Mouse (Mus musculus): ENCODE measurements around the gene Gm2a. TPM values are rescaled to one million over a fixed set of nuclear protein-coding genes. Genes with fewer than 3 reads are reported as not detected.
"Not testable (repeated sequence)": the region's sequence is repeated elsewhere in the genome, so short reads cannot be mapped to it uniquely, and the experiment has no call there.

Gm2a gene
- polyA plus RNA-seq, 2 experiments, result 12.2 to 34.6 TPM

DNA sequence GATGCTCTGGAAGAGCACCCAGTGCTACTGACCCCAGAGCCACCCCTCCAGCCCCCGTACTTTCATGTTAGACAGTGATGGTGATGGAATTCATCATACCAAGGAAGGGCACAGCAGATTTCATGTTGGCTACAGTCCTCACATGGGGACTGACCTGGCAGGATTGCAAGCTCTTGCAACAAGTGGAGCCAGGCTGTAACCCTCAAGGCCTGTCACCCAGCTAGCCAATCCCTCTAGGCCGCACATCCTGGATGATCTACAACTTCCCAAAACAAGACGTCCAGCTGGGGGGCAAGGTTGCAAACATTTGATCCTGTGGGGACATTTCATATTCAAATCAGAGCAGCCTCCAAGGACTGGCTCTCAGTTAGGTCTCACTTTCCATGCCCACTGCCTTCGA lies 13.3 kb upstream of the Gm2a start:
- H3K4me3 ChIP-seq (replicated peaks; ENCODE audit: low read length), result no peak overlapping the region
- no peaks in the 10 kb centered on the region for H3K27me3 ChIP-seq (ENCODE audit: control insufficient read depth, insufficient read depth, low read length)
- WGBS, result 68% methylated on average over 4 of the region's 4 CpGs
- no peak overlapping the region for H3K27ac ChIP-seq (replicated peaks; ENCODE audit: low read depth, low read length)
- no peaks in the 10 kb centered on the region for H3K9me3 ChIP-seq (ENCODE audit: control insufficient read depth, low read length)
- H3K4me1 ChIP-seq (ENCODE audit: control insufficient read depth, insufficient read depth, low read length), result no peaks in the 10 kb centered on the region
- TF ChIP-seq POLR2A (IDR thresholded peaks at IDR 0.05; ENCODE audit: borderline replicate concordance, extremely low read depth, insufficient read depth, insufficient read length), result no peak
- no peak overlapping the region for H3K4me2 ChIP-seq (replicated peaks; ENCODE audit: low read depth, low read length, severe bottlenecking)
- no peak overlapping the region for H3K9ac ChIP-seq (ENCODE audit: low read depth, low read length, severe bottlenecking)
- DNase-seq (ENCODE audit: low spot score), result no peak
- H3K36me3 ChIP-seq (ENCODE audit: control insufficient read depth, insufficient read depth, low read length), result no peaks in the 10 kb centered on the region
- ATAC-seq (ENCODE audit: low FRiP score, low read depth), result no peak

GRCm38 (mm10) chr11:55085396-55085795 lies 12.5 kb upstream of the Gm2a start:
- Histone ChIP-seq H3K9ac (ENCODE audit: low read depth, low read length, severe bottlenecking) (no peak overlapping the region), H3K27ac (replicated peaks; ENCODE audit: low read depth, low read length) (no peak overlapping the region), H3K9me3 (ENCODE audit: control insufficient read depth, low read length) (no peaks in the 10 kb centered on the region), H3K4me1 (ENCODE audit: control insufficient read depth, insufficient read depth, low read length) (no peaks in the 10 kb centered on the region), H3K4me3 (replicated peaks; ENCODE audit: low read length) (no peak overlapping the region), H3K4me2 (replicated peaks; ENCODE audit: low read depth, low read length, severe bottlenecking) (no peak overlapping the region), H3K27me3 (ENCODE audit: control insufficient read depth, insufficient read depth, low read length) (no peaks in the 10 kb centered on the region), H3K36me3 (ENCODE audit: control insufficient read depth, insufficient read depth, low read length) (no peaks in the 10 kb centered on the region)
- 53% methylated on average over 5 of the region's 5 CpGs for WGBS
- no peak for TF ChIP-seq POLR2A (IDR thresholded peaks at IDR 0.05; ENCODE audit: borderline replicate concordance, extremely low read depth, insufficient read depth, insufficient read length)
- no peak for DNase-seq (ENCODE audit: low spot score)
- ATAC-seq (ENCODE audit: low FRiP score, low read depth), result no peak

DNA sequence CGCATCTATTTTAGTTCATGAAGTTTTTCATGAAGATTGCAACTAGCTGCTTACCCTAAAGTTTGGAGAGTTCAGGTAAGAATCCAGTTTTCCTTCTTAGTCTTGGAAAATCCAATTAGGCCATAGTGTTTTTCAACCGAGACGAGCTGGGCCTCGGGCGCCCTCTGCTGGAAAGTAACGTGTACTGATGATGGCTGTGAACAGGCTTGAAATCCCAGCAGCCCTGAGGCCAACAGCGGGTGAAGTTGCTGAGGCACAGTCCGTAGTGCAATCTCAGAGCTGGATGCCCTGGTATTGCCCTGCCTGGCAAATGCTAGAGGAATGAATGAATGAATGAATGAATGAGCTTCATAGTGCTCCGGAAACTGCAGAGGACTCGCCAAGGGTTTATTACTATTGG lies 10.9 kb upstream of the Gm2a start:
- Histone ChIP-seq H3K4me2 (replicated peaks; ENCODE audit: low read depth, low read length, severe bottlenecking) (no peak overlapping the region), H3K9ac (ENCODE audit: low read depth, low read length, severe bottlenecking) (no peak overlapping the region), H3K4me1 (ENCODE audit: control insufficient read depth, insufficient read depth, low read length) (no peaks in the 10 kb centered on the region), H3K27me3 (ENCODE audit: control insufficient read depth, insufficient read depth, low read length) (no peaks in the 10 kb centered on the region), H3K36me3 (ENCODE audit: control insufficient read depth, insufficient read depth, low read length) (no peaks in the 10 kb centered on the region), H3K4me3 (replicated peaks; ENCODE audit: low read length) (no peak overlapping the region), H3K27ac (replicated peaks; ENCODE audit: low read depth, low read length) (no peak overlapping the region), H3K9me3 (ENCODE audit: control insufficient read depth, low read length) (no peaks in the 10 kb centered on the region)
- 8% methylated on average over 10 of the region's 10 CpGs for WGBS
- TF ChIP-seq POLR2A (IDR thresholded peaks at IDR 0.05; ENCODE audit: borderline replicate concordance, extremely low read depth, insufficient read depth, insufficient read length), result no peak
- peak; percentile 67; the same call in 1 of the 2 replicates for ATAC-seq (ENCODE audit: low FRiP score, low read depth)
- peak; percentile 72 for DNase-seq (ENCODE audit: low spot score)

- H3K27me3 ChIP-seq (ENCODE audit: control insufficient read depth, insufficient read depth, low read length), result no peaks in the 10 kb centered on the region
- no peaks in the 10 kb centered on the region for H3K4me1 ChIP-seq (ENCODE audit: control insufficient read depth, insufficient read depth, low read length)
- H3K4me3 ChIP-seq (replicated peaks; ENCODE audit: low read length), result no peak overlapping the region
- ATAC-seq (ENCODE audit: low FRiP score, low read depth) (no peak), DNase-seq (ENCODE audit: low spot score) (no peak)
- H3K9me3 ChIP-seq (ENCODE audit: control insufficient read depth, low read length), result no peaks in the 10 kb centered on the region
- TF ChIP-seq POLR2A (IDR thresholded peaks at IDR 0.05; ENCODE audit: borderline replicate concordance, extremely low read depth, insufficient read depth, insufficient read length), result no peak
- H3K9ac ChIP-seq (ENCODE audit: low read depth, low read length, severe bottlenecking), result no peak overlapping the region
- 45% methylated on average over 2 of the region's 2 CpGs for WGBS
- H3K36me3 ChIP-seq (ENCODE audit: control insufficient read depth, insufficient read depth, low read length), result no peaks in the 10 kb centered on the region
- H3K27ac ChIP-seq (replicated peaks; ENCODE audit: low read depth, low read length), result no peak overlapping the region
- H3K4me2 ChIP-seq (replicated peaks; ENCODE audit: low read depth, low read length, severe bottlenecking), result no peak overlapping the region
Measured at GRCm38 (mm10) chr11:55089892-55090291, 8.0 kb upstream of the Gm2a start.

- H3K4me3 ChIP-seq (replicated peaks; ENCODE audit: low read length), result no peak overlapping the region
- H3K27me3 ChIP-seq (ENCODE audit: control insufficient read depth, insufficient read depth, low read length), result no peaks in the 10 kb centered on the region
- H3K27ac ChIP-seq (replicated peaks; ENCODE audit: low read depth, low read length), result no peak overlapping the region
- no peaks in the 10 kb centered on the region for H3K9me3 ChIP-seq (ENCODE audit: control insufficient read depth, low read length)
- no peaks in the 10 kb centered on the region for H3K36me3 ChIP-seq (ENCODE audit: control insufficient read depth, insufficient read depth, low read length)
- no peak overlapping the region for H3K4me2 ChIP-seq (replicated peaks; ENCODE audit: low read depth, low read length, severe bottlenecking)
- no peak for TF ChIP-seq POLR2A (IDR thresholded peaks at IDR 0.05; ENCODE audit: borderline replicate concordance, extremely low read depth, insufficient read depth, insufficient read length)
- ATAC-seq (ENCODE audit: low FRiP score, low read depth) (no peak), DNase-seq (ENCODE audit: low spot score) (no peak)
- no peak overlapping the region for H3K9ac ChIP-seq (ENCODE audit: low read depth, low read length, severe bottlenecking)
- H3K4me1 ChIP-seq (ENCODE audit: control insufficient read depth, insufficient read depth, low read length), result no peaks in the 10 kb centered on the region
- WGBS, result 80% methylated on average over 7 of the region's 7 CpGs
Measured at GRCm38 (mm10) chr11:55093096-55093495, 4.8 kb upstream of the Gm2a start.

DNA sequence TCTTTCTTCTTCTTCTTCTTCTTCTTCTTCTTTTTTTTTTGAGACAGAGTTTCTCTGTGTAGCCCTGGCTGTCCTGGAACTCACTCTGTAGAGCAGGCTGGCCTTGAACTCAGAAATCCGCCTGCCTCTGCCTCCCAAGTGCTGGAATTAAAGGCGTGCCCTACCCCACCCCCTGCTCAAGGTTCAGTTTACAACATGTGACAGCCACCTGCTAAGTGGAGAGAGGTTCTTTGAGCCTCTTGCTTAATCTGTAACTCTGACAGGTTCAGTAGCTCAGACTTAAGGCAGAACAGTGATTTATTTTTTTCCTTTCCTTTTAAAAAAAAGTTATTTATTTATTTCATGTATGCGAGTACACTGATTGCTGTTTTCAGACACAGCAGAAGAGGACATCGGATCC lies 1.6 kb upstream of the Gm2a start:
- not testable (repeated sequence) for H3K4me3 ChIP-seq (replicated peaks; ENCODE audit: low read length); H3K27ac ChIP-seq (replicated peaks; ENCODE audit: low read depth, low read length); H3K4me2 ChIP-seq (replicated peaks; ENCODE audit: low read depth, low read length, severe bottlenecking); H3K4me1 ChIP-seq (ENCODE audit: control insufficient read depth, insufficient read depth, low read length); H3K9ac ChIP-seq (ENCODE audit: low read depth, low read length, severe bottlenecking); DNase-seq (ENCODE audit: low spot score); H3K9me3 ChIP-seq (ENCODE audit: control insufficient read depth, low read length); ATAC-seq (ENCODE audit: low FRiP score, low read depth); H3K27me3 ChIP-seq (ENCODE audit: control insufficient read depth, insufficient read depth, low read length); H3K36me3 ChIP-seq (ENCODE audit: control insufficient read depth, insufficient read depth, low read length)
- 82% methylated on average over 4 of the region's 4 CpGs for WGBS
